Mouse (Mus musculus) mesoderm, embryonic 11.5 days (tissue): ENCODE measurements at regions not wholly inside any gene's neighbourhood (a gene's known extent, or its start where the extent isn't known, plus 50 kb on each side); places are given as distances from the start of the nearest gene placed in this dataset.

Experiments
- DNase-seq: peaks from one replicate; pipeline ENCODE4 v3.0.0-alpha.2; 2012; ENCODE audit warnings: low read depth, low spot score

DNA sequence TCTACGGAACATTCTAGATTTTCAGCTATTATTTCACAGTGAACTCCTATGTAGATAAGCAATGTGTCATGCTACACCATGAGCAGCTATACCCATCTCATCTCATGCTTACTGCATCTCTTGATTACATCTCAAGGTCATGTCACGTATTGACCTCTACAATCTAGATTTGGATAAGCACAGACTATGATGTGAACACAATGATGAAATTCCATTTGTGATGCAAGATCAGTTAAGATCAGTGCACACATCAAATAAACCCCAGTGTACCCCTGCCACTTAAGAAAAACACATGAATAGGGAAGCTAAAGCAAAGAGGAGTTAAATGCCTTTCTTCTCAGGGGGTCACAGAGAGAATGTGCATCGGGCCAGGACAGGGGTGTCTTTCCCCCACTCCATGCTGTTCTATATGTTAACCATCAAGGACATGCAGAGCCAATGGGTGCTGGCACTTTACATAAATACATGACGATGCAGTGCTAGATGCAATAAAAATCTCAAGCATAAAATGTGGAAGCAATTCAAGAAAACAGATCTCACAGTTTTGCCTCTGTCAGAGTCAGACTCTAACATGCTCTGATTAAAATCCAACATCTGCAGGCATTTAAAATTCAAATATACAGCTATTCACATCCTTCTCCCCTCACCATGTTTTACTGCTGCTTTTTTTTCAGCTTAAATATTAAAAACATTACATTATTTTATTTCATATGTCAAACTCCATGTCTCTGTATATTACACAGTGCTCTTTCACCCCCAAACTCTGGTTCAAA, 157.1 kb upstream of the Gm15217 start:
- DNase-seq, result no peak

DNA sequence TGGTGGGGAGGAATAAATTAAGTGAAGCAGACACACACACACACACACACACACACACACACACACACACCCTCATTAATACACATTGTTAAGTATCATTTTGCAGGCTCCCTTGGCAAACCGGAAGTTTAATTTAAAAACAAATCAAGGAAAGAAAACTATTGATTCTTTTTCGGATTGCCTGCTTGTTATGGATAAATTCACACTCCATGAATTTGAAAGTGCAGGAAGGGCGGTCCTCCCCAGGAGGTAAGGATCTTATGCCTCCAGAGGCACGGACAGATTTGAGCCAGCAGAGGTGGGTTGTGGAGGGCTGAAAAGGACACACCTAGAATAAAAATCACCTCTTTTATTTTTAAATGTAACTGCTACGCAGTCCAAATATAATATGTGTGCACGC, 156.2 kb upstream of the Gm15217 start:
- no peak for DNase-seq

DNA sequence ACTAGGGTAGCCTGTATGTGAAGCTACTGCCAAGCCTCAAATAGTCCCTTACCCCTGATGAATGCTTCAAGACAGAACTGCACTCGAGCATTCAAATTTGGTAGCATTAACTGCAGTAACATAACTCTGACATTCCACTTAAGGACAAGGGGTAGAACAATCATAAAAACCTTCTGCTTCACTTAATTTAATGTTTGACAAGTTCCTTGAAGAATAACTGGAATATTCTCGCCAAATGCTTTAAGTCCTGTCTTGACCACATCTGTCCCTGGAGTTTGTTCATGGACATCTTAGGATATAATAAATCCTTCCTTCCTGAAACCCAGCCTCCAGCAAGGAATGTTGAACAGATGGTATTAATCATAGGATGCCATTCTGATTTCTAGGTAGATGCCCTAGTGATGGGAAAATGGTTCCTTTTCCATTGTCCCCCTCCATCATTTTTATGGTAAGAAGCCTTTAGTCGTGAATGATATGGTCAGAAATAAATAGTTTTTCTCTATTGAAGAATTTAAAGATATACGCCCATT, 154.7 kb upstream of the Gm15217 start:
- peak; percentile 59 for DNase-seq

DNA sequence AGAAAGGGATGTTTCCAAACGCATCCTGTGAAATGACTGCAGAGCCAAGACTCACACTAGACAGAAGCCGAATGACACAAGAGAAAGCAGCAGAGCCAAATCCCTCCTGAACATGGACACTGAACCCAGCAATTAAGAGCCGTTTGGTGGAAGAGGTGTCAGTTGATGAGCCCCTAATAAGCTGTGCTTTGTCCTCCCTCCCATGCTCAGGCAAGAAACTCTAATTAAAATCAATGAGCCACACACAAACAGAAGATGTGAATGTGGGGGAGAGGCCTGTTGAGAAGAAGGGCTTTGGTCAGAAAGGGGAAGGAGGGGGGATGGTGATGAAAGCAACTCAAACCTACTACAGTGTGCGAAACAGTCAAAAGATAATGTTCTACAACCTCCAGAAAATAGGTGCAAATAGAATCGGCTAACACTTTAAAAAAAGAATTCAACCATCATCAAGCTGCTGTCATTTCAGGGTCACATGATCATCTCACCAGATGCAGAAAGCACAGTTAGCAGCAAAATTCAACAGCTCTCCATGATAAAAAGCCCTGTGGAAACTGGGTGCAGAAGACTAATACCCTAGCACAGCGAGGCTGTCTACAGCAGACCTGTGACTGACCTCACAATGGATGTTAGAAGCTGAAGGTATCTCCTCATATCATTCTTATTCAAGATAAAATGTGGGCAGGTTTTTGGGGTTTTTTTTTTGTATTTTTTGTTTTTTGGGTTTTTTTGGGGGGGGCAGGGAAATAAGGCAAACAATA, 153.2 kb upstream of the Gm15217 start:
- no peak for DNase-seq

DNA sequence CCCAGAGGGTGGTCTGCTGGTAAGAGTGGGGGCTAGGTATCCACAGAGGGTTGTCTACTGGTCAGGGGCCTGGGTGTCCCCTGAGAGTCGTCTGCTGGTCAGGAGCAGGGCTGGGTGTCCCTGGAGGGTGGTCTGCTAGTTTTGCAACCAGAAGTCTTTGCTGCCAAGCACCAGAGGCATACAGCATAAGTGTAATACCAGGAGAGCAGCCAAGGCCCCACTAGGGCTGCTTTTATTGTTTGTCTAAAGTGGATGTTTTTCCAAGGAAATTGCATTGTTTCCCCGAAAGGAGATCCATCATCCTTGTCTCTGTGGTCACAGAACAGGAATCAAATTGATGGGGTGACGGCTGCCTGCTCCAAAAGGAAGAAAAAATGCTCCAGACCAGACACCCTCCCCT, 145.2 kb upstream of the Gm15217 start:
- DNase-seq, result no peak

DNA sequence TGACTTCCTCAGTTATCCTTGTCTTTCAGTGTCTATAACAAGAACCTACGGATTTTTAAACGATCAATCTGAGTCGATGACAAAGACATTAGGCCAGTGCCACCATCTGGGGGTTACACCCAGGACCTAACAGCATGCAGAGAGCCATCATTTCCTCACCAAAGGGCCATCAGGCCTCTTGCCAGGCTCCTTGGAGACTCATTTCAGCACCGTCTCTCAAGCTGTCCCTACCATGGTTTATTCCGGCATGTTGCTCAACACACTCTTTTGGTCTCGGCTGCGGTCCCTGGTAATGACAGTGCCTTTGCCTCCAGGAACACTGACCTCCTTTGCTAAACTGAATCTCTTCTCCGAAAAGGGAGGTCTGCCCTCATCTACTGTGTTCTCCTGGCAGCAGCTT, 144.4 kb upstream of the Gm15217 start:
- DNase-seq, result no peak

DNA sequence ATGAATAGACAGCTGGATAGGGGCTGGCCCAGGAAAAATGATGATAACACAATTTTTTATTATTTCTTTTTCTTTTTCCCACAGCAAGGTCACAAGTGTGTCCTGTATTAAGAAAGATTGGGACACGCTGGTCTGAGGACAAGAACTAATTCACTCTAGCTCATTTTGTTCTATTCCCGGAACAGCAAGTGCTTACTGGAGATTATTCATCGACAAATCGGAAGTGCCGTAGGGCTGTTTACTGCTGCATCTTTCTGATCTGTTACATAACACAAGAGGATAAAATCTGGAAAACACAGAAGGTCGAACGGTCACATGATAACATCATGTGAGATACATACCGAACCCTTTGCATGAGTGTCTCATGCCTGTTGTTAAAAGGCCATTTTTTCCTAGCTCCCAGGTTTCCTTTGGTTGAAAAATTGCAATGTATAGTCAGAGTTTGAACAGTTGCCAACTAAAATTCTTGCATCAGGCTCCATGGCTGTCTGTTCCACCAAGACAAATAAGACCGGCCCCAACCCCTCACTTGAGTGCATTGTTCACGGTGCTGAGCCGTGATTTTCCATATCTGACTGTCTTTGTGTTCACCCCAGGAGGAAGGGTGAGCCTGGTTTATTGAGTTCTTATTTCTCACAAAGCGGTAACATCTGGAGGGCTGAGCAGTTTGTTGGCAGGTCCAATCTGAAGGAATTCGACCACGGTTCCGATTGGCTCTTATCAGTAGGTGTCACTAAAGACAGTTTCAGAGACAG, 139.0 kb upstream of the Gm15217 start:
- DNase-seq, result no peak

DNA sequence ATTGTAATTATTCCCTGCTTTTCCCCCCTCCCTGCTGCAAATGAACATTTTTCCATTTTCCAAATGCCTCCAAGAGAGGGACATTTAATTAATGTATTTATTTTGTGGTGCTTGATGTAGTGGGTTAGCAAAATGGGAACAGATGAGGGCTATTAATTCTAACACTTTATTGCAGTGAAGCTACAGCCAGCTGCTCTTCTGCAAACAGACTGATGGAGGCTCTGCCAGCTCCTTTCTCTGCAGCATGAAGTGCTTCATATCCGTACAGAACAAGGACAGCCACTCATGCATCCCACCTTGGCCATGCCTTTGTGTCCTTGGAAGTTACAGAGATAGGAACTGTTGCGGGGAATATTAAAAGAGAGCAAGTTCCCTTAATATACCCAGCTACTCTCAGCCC, 138.3 kb upstream of the Gm15217 start:
- no peak for DNase-seq

DNA sequence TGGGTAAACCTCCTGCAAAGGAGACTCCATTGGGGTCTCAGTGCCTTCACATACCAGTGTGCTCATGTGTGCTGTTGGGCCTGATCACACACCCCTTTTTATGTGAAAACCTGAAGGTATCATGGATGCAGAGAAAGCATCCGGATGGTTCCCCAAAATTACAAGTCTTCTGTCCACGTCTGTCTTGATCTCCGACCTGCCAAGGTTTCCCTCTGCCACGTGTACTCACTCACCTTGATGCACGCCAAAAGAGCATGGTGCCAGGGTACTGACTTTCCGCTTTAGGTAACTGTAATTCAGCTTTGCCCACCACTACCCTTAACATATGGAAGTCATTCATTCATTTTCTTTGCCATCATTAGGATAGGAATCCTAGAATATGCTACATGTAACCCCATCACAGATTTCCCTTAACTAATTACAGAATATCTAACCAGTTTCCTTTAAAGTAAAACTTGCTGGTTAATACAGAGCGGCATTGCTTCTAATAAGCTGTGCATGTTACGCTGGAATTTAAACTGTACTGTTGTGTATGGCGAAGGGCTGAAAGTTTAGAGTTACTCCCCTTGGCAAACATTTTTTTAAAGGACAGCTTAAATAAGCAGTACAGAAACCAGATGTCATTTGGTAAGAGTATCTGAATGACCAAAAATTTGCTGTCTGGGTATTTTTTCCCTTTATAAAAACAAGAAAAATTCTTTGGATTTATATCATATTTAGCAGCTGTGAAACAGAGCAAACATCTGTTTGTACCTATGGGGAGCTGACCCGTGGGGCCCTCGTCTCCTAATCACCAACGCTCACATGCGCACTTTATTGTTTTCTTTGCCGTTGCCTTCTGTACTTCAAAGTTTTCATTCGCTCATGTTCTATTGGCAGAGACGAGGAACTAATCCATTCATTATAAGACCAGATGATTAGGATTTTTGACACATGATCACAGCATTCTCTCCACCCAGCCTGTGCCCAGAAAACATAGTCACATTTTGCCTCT, 131.4 kb upstream of the Gm15217 start:
- no peak for DNase-seq

DNA sequence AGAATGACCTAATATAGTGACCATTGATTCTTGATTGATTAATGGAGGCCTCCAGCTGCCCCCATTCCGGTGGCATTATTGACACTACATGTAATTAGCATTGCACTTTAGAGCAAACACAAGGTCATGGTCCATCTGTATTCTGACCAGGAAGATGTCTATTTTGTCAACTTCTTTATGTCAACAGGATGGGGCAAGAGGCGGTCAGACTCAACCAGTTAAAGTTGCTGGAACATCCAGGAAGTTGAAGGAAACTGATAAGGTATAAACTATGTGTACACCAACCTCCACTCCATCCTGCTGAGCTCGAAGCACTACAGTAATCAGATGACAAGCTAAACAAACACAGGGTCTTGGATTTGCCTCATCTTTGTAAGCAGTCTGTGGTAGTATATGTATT, 130.1 kb upstream of the Gm15217 start:
- DNase-seq, result no peak

DNA sequence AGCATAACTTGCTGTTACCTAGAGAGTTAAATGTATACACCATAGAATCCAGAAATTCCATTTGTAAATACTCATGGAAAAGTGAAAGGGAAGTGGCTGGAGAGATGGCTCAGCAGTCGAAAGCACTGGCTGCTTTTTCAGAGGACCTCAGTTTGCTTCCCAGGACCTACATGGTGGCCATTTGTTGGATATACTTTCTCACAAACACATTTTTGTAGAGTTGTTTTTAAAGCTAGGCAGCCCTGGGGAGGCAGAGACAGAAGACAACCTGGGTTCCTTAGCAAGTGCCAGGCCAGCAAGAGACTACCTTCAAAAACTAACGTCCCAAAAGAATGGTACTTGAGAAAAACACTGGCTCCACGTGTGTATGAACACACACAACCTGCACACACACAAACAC, 124.0 kb upstream of the Gm15217 start:
- no peak for DNase-seq

DNA sequence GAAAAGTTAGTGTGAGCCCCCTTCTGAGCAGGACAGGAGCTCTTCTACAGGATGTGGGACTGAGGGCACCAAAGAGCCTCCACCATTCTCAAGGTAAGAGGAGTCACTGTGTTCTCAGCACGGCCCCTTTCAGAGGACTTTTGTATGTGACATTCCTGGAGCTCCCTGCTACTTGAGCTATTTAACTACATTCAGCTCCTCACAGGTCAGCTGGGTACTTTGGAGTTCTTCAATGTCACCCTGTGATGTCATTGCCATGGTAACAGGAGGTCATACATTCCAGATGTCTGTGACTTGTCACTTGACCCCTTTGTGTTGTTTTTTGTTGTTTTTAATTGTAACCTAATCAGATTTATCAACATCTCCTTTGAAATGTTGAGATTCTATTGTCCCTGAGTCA, 122.9 kb upstream of the Gm15217 start:
- peak; percentile 74 for DNase-seq

DNA sequence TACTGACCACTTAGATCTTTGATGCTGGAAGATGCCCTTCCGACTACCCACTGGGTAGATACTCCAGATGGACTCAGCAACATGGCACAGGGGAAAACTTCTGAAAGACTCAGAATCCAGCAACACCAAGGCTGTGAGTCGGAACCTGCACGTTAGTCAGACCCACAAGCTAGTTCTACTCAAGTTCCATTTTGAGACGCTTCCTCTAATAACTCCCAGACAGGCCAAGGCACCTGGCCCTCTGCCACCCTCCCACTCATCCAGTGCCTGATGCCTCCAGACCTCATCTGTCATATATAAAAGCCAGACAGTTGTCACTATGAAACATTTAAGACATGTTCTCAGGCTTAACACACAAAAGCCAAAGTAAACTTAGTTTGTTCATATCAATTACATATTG, 121.9 kb upstream of the Gm15217 start:
- DNase-seq, result no peak

DNA sequence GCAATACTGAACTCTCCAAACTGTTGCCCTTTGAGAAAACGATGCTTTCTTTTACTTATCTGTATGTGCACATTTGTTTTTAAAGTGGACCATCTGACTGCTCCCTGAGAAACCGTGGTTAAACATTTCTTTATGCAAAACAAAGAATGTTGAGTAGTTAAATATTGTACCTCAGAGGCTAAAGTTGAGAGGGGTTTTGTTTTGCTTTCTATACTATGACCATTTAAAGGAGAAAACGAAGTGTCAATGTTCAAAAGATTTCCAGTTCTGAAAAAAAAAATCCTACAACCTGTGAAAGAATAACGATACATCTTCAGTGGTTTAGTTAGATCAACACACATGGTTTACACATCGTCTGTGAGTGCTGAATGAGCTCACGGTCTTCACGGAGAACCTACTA, 120.7 kb upstream of the Gm15217 start:
- DNase-seq, result no peak

DNA sequence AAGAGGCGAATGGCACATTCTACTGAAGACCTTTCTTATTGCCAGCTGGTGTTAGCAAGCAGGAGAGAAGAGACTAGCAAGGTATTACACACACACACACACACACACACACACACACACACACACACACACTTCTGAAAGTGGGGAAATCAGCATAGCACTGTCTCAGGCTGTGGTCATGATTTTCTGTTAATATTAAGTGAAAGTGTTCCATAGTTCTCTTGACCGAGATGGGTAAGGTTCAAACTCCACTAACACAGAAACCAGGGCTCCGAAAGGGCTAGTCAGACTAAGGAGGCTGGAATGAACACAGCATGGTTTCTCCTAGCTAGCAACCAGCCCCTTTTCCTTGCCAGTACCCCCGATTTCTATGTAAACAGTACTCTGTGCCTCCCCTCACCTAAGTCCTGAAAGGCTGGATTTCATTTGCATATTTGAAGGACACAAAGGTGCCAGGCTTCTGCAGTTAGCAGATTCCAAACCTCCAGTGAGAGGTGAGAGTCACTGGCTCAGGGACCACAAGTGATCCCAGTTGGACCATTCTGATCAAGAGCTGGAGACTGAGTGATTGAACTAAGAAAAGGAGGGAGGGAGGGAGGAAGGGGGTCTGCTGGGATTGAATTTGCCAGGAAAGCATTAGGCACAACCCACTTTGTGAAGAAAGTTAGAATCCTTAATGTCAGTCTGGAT, 118.8 kb upstream of the Gm15217 start:
- no peak for DNase-seq

DNA sequence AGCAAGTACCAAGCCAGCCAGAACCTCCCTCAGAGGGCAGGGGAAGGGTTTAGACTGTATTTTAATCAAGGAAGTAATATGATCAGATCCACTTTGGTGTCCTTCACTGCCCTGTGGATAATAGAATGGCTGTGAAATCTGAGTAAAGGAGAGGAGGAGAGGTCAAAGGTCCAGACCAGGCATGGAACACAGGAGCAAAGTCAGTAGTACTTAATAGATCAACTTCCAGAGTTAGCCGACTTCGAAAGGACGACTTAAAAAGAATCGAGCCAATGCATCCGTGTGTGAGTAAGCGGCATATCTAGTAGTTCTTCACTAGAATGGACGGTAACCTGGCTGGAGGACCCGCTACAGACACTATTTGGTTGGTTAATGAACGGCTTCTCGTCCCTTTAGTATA, 103.8 kb upstream of the Gm15217 start:
- no peak for DNase-seq

DNA sequence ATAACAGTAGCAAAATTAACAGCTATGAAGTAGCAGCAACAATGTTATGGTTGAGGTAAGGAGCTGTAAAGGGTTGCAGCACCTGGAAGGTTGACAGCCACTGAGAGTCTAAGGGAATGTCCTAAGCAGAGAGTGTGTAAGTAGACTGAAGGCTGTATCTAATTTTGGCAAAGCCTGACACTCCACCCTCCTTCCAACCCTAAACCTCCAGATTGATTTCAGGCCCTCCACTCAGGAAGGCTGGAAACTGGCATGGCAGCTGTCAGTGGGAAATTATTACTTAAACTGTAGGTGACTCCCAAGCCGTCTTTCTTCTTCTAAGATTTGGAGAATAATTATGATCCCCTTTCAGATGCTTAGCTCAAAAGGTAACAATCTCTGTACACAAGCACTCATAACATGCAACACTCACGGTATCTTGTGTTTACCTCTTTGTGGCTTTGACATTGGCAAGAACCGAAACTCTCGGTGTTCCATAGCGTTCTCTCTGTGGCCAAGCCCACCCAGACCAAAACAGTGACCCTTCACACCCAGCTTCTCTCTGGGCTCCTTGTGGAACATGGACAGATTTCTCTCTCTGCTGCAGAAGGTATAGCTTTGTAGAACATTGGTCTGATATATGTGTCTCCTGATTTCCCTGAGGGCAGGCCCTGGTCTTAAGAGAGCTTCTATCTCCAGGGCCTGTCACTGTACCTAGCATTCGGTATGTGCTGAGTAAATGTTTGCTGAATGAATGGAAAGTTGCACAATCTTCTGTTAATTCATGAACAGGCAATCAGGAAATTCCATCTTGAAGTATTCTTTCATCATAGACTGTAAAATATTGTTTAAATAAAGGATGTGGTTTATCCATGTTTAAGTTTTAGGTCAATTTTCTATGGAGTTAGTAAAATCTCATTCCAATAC, 102.0 kb upstream of the Gm15217 start:
- DNase-seq, result no peak

DNA sequence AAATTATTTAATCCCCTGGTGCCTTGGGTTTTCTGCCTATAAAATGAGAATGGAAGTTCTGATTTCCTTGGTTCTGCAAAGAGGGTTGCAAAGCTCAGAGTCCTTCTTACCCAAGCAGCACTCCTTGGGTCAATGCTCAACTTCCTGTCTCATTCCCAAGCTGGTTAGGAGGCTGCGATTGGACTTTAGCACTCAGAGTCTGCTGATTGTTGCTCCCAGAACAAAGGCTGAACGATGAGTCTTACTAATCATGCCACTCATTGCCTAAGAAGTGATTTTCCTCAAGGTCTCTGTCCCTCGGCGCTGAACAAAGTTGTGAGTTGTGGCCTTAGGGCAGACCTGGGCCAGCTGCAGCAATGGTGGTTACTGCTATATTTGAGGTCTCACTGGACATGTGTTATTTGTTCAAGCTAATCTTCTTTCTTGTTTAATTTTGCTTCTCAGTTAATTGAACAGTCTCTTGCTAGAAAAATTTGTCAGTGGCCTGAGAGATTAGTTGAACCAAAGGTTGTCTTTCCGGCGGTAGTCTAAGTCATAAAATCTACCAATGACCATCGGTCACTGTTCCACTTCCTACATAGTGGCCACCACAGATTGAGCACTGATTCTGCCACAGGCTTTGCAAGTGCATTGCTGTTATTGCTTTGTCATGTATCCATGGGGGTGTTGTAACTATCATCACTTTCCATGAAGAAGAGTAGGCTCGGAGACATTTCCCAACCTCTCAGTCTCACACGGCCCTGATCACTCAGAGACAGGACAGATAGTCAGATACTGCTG, 101.2 kb upstream of the Gm15217 start:
- no peak for DNase-seq

DNA sequence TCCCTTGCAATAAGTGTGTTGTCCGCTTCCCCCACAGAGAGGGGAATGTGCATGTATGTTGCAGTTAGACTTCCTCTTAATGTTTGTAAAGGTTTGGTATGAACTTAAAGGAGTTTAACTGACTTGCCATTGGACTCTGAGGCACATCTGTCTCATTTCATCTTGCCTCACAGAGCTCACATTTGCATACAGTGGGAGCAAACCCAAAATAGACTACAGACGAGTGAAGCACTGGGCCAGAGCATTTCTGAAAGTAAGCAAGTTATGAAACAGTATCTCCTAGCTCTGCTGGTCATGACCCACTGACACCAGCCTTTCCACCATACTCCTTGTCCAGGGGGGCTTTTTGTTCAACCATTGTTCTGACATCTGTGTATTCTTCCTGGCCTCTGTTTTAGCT, 86.8 kb upstream of the Gm15217 start:
- DNase-seq, result no peak
